ENCODE assay signal across 1 mouse cellular context in the genomic region with DNA sequence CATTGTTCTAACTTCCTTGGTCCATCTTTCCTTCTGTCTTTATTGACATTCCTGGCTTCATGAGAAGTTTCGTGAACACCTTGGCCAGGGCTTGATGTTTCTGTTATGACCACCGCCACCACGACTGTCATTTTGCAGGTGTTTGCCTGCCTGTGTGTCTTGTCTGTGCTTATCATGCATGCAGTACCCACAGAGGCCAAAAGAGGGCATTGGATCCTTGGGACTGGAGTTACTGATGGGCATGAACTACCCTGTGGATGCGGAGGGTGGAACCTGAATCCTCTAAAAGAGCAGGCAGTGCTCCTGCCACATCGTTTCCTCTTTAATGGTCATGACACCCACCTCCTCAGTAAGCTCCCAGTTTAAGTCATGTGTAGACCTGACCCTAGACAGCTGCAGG.
TF ChIP-seq lines count a peak whose summit lies in the region.

No protein-coding gene starts in this region.

TF ChIP-seq in CH12.LX, 34 proteins besides CTCF, POLR2A, EP300 and RAD21:
- TF ChIP-seq SMC3 (IDR thresholded peaks at IDR 0.05; ENCODE audit: low read depth, low read length) (peak; percentile 67), ZKSCAN1 (IDR thresholded peaks at IDR 0.05; ENCODE audit: borderline replicate concordance, low read depth, low read length) (no peak)
